Mouse (Mus musculus) G1E (cell line): Measurements from ENCODE around the gene Kcnq2. TPM values are rescaled to one million over a fixed set of nuclear protein-coding genes. Genes with fewer than 3 reads are reported as not detected.

ENCODE experiments used
- ATAC-seq: 2 replicates; pipeline ENCODE4 v1.8.0; 2016; ENCODE audit warnings: mild to moderate bottlenecking; ENCODE audit not compliant: insufficient number of reproducible peaks, poor library complexity, low FRiP score, severe bottlenecking; ENCODE audit errors: extremely low read depth
- DNase-seq: peaks from one replicate; pipeline ENCODE4 v3.0.0; 2012; ENCODE audit warnings: low spot score
- H3K27me3 ChIP-seq: 2 replicates; pipeline ENCODE4 v1.6.1; 2012; ENCODE audit warnings: mild to moderate bottlenecking, low read length, inconsistent platforms; ENCODE audit not compliant: insufficient read depth
- H3K36me3 ChIP-seq: replicated peaks from 2 replicates; pipeline ENCODE3; 2012; ENCODE audit warnings: mild to moderate bottlenecking, inconsistent platforms
- H3K4me1 ChIP-seq: 2 replicates; pipeline ENCODE4 v1.6.1; 2012; ENCODE audit warnings: low read depth, low read length, inconsistent platforms, mixed read lengths; ENCODE audit not compliant: insufficient read depth
- H3K4me3 ChIP-seq: 2 replicates; pipeline ENCODE4 v1.5.1; 2012; ENCODE audit warnings: low read depth, mild to moderate bottlenecking, inconsistent platforms, low read length, moderate library complexity, mixed read lengths
- H3K9me3 ChIP-seq: replicated peaks from 2 replicates; pipeline ENCODE4 v1.6.1; 2012; ENCODE audit warnings: inconsistent platforms
- CTCF ChIP-seq: IDR thresholded peaks from 2 replicates; pipeline ENCODE4 v1.5.1; 2012; ENCODE audit warnings: low read depth, low read length, inconsistent platforms, mixed read lengths
- GATA1 ChIP-seq: IDR thresholded peaks from 2 replicates; pipeline ENCODE4 v1.6.1; 2012; ENCODE audit warnings: borderline replicate concordance, low read length, inconsistent platforms, mixed read lengths
- GATA2 ChIP-seq: IDR thresholded peaks from 2 replicates; pipeline ENCODE4 v1.6.1; 2012; ENCODE audit warnings: low read depth, low read length, inconsistent platforms, borderline replicate concordance
- POLR2AphosphoS5 ChIP-seq: IDR thresholded peaks from 2 replicates; pipeline ENCODE4 v1.6.1; 2012; ENCODE audit warnings: low read depth, low read length, inconsistent platforms; ENCODE audit not compliant: insufficient replicate concordance
- TAL1 ChIP-seq: conservative IDR thresholded peaks from 2 replicates; pipeline ENCODE4 v1.6.1; 2012; ENCODE audit warnings: low read depth, low read length, inconsistent platforms, mixed read lengths
- polyA plus RNA-seq: library from polyadenylated mRNA; stranded (reverse); fragments of >175 nt; gene quantifications from 2 replicates; pipeline ENCODE4 v1.2.3, GENCODE M21; 2012
- total RNA-seq, 2 experiments: library from RNA; stranded (forward) in 1 of 2; stranded (reverse) in 1 of 2; fragments of 200-1000 nt in 1 of 2; fragments of >200 nt in 1 of 2; fragmentation: Nextera tagmentation in 1 of 2; gene quantifications; 2 replicates each; pipeline ENCODE4 v1.2.3; 2014 to 2017

The Kcnq2 gene
- total and polyA plus RNA-seq, 3 experiments: 0.44 to 1.6 TPM; not detected in 1

DNA sequence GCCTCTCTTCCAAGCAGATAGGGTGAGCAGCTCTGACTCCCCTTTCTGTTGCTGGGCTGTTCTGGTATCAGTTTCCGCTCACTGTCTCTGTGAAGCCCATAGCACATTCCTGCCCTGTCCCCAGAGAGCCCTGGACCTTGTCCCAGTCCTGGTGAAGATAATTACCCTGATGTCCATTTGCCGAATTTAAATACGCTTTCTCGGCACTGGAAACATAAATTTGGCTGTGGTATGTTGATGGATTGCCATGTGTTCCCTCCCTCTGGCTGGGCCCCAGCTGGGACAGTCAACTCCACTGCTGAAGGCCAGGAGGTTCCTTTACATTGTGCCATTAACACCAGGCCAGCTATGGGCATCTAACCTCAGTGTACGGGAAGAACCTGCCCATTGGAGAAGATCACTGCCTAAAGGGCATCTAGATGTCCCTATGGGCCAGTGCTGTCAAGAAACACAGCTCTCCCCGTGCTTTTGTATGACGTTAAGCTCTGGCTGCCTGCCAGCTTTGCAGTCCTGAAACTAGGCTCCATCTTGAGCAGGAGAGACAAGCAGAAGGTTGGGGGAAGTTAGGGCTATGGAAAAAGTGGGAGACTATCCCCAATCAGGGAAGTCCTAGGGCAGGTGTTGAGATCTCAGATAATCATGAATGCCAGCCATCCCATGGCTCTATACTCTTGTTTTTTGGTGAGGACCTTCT is 86.7 kb downstream of the Kcnq2 start:
- no peak overlapping the region for H3K4me3 ChIP-seq
- H3K9me3 ChIP-seq: no peaks in the 10 kb centered on the region
- DNase-seq: no peak
- ATAC-seq: no peak
- H3K27me3 ChIP-seq: no peaks in the 10 kb centered on the region
- TF ChIP-seq POLR2AphosphoS5: no peak
- TF ChIP-seq GATA1: no peak
- TF ChIP-seq CTCF: no peak
- no peak for TF ChIP-seq GATA2
- no peak for TF ChIP-seq TAL1
- H3K36me3 ChIP-seq: no peaks in the 10 kb centered on the region
- no peaks in the 10 kb centered on the region for H3K4me1 ChIP-seq

DNA sequence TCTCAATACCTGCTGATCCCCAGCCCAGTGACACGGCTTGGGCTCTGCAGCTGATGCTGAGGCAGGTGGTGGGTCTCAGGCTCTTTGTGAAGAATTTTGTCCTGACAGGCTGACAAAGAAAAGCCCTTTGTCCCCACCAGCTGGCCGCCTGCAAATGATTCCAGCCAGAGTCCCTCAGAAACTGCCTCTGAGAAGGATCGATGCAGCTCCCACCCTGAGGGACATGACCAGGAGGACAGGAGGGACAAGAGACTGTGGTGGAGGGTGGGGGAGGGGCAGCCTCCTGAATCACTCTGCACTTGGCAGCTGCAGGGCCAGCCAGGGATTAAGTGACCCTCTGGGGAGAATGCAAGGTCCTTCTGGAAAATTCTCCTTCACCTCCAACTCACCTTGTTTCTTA is 91.1 kb downstream of the Kcnq2 start:
- ATAC-seq: no peak
- Histone ChIP-seq H3K36me3 (no peaks in the 10 kb centered on the region), H3K27me3 (0 out of 2 replicates have a peak, but pooled peaks cover 3% of the 10 kb centered on the region), H3K9me3 (no peaks in the 10 kb centered on the region), H3K4me1 (no peaks in the 10 kb centered on the region), H3K4me3 (no peak overlapping the region)
- no peak for DNase-seq
- no peak for TF ChIP-seq GATA2
- no peak for TF ChIP-seq POLR2AphosphoS5
- no peak for TF ChIP-seq CTCF
- no peak for TF ChIP-seq TAL1
- no peak for TF ChIP-seq GATA1

DNA sequence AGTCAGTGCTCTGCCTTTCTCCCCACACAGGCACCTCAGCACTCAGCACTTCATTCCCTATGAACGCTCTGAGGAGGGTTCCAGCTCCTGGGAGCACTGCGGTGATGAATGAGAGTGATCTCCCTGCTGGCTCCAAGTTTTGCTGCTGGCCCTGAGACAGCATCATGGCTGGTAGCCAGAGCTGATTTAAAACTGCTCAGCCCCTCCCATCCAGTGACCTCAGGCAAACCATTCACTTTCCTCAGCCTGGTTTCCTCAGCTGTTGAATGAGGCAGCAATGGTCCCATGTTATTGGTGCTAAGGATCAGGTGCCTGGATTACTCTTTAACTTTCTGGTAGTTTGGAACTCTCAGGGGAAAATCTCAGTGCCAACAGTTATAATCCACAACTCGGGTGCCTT is 91.7 kb downstream of the Kcnq2 start, which contains the start of gene Chrna4:
Gene Chrna4, minus strand, starts transcription at position 110 of the 400 bp plus-strand sequence.
- TF ChIP-seq POLR2AphosphoS5 (no peak), GATA1 (no peak), CTCF (no peak), TAL1 (no peak), GATA2 (no peak)
- no peaks in the 10 kb centered on the region for H3K9me3 ChIP-seq
- H3K36me3 ChIP-seq: no peaks in the 10 kb centered on the region
- H3K4me3 ChIP-seq: no peak within 1 kb of the TSS
- ATAC-seq (no peak), DNase-seq (no peak)
- no peaks in the 10 kb centered on the region for H3K4me1 ChIP-seq
- H3K27me3 ChIP-seq: 0 out of 2 replicates have a peak, but pooled peaks cover 3% of the 10 kb centered on the region

DNA sequence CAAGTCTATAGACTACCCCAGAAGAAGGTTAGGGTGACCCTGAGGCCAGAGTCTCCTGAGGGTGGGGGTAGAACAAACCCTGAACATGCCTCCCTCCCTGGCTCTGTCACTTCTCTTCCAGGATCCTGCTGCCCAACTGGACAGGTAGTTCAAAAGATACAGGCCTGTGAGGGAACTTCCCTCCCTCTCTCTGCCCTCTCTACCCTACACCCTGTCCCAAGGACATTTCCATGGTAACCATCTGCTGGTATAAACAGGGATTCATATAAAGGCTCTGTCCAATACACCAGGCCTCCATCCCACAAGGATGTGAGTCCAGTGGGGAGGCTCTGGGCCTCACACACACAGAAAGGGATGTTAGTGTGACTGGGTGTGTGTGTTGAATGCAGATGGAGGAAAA is 92.7 kb downstream of the Kcnq2 start:
- no peaks in the 10 kb centered on the region for H3K36me3 ChIP-seq
- H3K4me3 ChIP-seq: no peak overlapping the region
- no peaks in the 10 kb centered on the region for H3K4me1 ChIP-seq
- TF ChIP-seq GATA2 (no peak), GATA1 (no peak), CTCF (no peak), POLR2AphosphoS5 (no peak)
- peaks cover 6% of the 10 kb centered on the region; the same call in 1 of the 2 replicates for H3K27me3 ChIP-seq
- DNase-seq (no peak), ATAC-seq (no peak)
- H3K9me3 ChIP-seq: no peaks in the 10 kb centered on the region

DNA sequence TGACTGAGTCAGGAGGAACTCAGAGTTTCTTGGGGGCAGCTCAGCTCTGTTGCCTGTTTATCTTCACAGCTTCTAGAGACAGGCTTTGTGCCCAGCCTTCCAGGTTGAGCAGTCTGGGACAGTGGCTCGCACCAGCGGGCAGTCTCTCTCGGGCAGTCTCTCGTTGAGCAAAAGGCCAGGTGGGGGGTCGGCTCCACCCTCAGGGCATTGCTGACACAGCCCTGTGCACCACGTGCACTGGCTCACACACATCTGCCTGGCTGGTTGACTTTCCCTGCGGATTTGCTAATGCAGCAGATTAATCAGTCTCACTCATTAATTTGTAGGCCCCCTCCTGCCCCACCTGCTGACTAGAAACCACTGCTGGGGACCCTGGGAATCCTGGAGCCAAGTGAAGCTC is 93.2 kb downstream of the Kcnq2 start:
- no peaks in the 10 kb centered on the region for H3K9me3 ChIP-seq
- H3K27me3 ChIP-seq: peaks cover 6% of the 10 kb centered on the region; the same call in 1 of the 2 replicates
- no peak for TF ChIP-seq GATA1
- TF ChIP-seq CTCF: no peak
- no peak for TF ChIP-seq TAL1
- no peak for TF ChIP-seq POLR2AphosphoS5
- TF ChIP-seq GATA2: no peak
- H3K4me3 ChIP-seq: no peak overlapping the region
- DNase-seq (no peak), ATAC-seq (no peak)
- no peaks in the 10 kb centered on the region for H3K4me1 ChIP-seq
- H3K36me3 ChIP-seq: no peaks in the 10 kb centered on the region

DNA sequence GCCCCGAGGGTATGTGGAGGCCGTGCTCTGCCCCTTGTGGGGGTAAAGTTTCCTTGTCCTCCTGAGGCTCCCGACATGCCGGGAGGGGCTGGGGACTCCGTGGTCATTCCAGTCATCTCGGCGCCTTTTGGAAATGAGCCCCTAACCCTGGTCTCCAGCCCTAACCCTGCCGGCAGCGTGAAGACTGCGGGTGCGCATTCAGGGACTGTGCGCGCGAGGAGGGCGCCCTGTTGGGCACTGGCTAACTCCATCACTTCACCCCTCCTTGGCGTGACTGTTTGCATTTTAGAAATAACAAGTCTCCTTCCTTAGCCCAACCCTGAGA is 95.8 kb downstream of the Kcnq2 start:
- ATAC-seq (no peak), DNase-seq (no peak)
- H3K9me3 ChIP-seq: no peaks in the 10 kb centered on the region
- peaks cover 6% of the 10 kb centered on the region for H3K27me3 ChIP-seq
- no peaks in the 10 kb centered on the region for H3K4me1 ChIP-seq
- H3K4me3 ChIP-seq: no peak overlapping the region
- no peak for TF ChIP-seq CTCF
- no peak for TF ChIP-seq GATA1
- no peak for TF ChIP-seq GATA2
- TF ChIP-seq POLR2AphosphoS5: no peak
- TF ChIP-seq TAL1: no peak
- no peaks in the 10 kb centered on the region for H3K36me3 ChIP-seq
